Mouse (Mus musculus) heart, embryonic 14.5 days (tissue): ENCODE data around the gene Slc46a3. TPM values are rescaled to one million over a fixed set of nuclear protein-coding genes. Genes with fewer than 3 reads are reported as not detected.

ENCODE experiments used
- ATAC-seq: fragments of 200-750 bp; cut with Nextera tagmentation; 2 replicates; pipeline ENCODE4 v1.8.0; 2017; ENCODE audit warnings: low read depth, moderate TSS enrichment; ENCODE audit not compliant: insufficient number of reproducible peaks, insufficient read depth, low FRiP score
- H3K27ac ChIP-seq, 2 experiments: fragments of 200-500 bp in 1 of 2; fragments of 300-500 bp in 1 of 2; sonication (generic) in 1 of 2; replicated peaks in 1 of 2; 2 replicates each; pipeline ENCODE4 v1.5.1; 2012 to 2014; ENCODE audit warnings: low read depth in 2 of 2, low read length in 2 of 2, control low read depth in 1 of 2, mild to moderate bottlenecking in 1 of 2, mixed read lengths in 1 of 2; ENCODE audit not compliant: control insufficient read depth in 1 of 2, insufficient read depth in 1 of 2
- H3K27me3 ChIP-seq: fragments of 300-500 bp; sonication (generic); 2 replicates; pipeline ENCODE4 v1.6.1; 2014; ENCODE audit warnings: mild to moderate bottlenecking, low read length, control low read depth; ENCODE audit not compliant: control insufficient read depth, insufficient read depth
- H3K36me3 ChIP-seq: fragments of 300-500 bp; sonication (generic); 2 replicates; pipeline ENCODE4 v1.6.1; 2014; ENCODE audit warnings: mild to moderate bottlenecking, control low read depth, low read length, mixed read lengths; ENCODE audit not compliant: control insufficient read depth, insufficient read depth
- H3K4me1 ChIP-seq, 2 experiments: fragments of 200-500 bp in 1 of 2; fragments of 300-500 bp in 1 of 2; sonication (generic) in 1 of 2; 2 replicates each; pipeline ENCODE4 v1.6.1; 2012 to 2014; ENCODE audit warnings: low read length in 2 of 2, control low read depth in 1 of 2, mixed read lengths in 1 of 2; ENCODE audit not compliant: control insufficient read depth in 2 of 2, insufficient read depth in 2 of 2
- H3K4me2 ChIP-seq: fragments of 300-500 bp; sonication (generic); 2 replicates; pipeline ENCODE4 v1.6.1; 2014; ENCODE audit warnings: mild to moderate bottlenecking, low read length
- H3K4me3 ChIP-seq, 2 experiments: fragments of 200-500 bp in 1 of 2; fragments of 300-500 bp in 1 of 2; sonication (generic) in 1 of 2; 2 replicates each; pipeline ENCODE4 v1.5.1; 2012 to 2014; ENCODE audit warnings: low read length in 2 of 2, mild to moderate bottlenecking in 2 of 2, control low read depth in 1 of 2, low read depth in 1 of 2, moderate library complexity in 1 of 2; ENCODE audit not compliant: control insufficient read depth in 1 of 2, insufficient read depth in 1 of 2
- H3K9ac ChIP-seq: fragments of 300-500 bp; sonication (generic); 2 replicates; pipeline ENCODE4 v1.6.1; 2014; ENCODE audit warnings: mild to moderate bottlenecking, low read length
- H3K9me3 ChIP-seq: fragments of 300-500 bp; sonication (generic); 2 replicates; pipeline ENCODE4 v1.6.1; 2016; ENCODE audit warnings: low read length, control low read depth; ENCODE audit not compliant: control insufficient read depth
- WGBS: fragments of 180-500 bp; shearing (Covaris S2); extraction: QIAGEN DNeasy Blood & Tissue Kit; methylation state at CpG from one replicate; pipeline ENCODE4 v1.1.7; 2014; 5-methylcytosine and 5-hydroxymethylcytosine counted together
- polyA plus RNA-seq: library from polyadenylated mRNA; unstranded; fragments of >200 nt; fragmentation: Nextera tagmentation; extraction: Ambion mirVana; gene quantifications from 2 replicates; pipeline ENCODE4 v1.2.1, GENCODE M21; 2014

Slc46a3 gene
- polyA plus RNA-seq, 1 experiment from 2014 or later: 3.5 TPM

- ATAC-seq: no peak
- H3K4me1 ChIP-seq: peaks cover 17 to 22% of the 10 kb centered on the region in 2 experiments
- no peak overlapping the region for H3K27ac ChIP-seq
- peak overlapping the region in 1 of 2 experiments; percentile 64; a peak in 1 of 4 replicates for H3K4me3 ChIP-seq
- 4% methylated on average over 9 of the region's 9 CpGs for WGBS
- H3K9me3 ChIP-seq: no peaks in the 10 kb centered on the region
- no peak overlapping the region for H3K9ac ChIP-seq
- H3K27me3 ChIP-seq: no peaks in the 10 kb centered on the region
- H3K36me3 ChIP-seq: no peaks in the 10 kb centered on the region
- peak overlapping the region; percentile 97 for H3K4me2 ChIP-seq
Observed at GRCm38 (mm10) chr5:147893143-147893542, 1.5 kb downstream of the Slc46a3 start.

GRCm38 (mm10) chr5:147892735-147893134 is 1.9 kb downstream of the Slc46a3 start:
- Histone ChIP-seq H3K27ac (no peak overlapping the region), H3K9me3 (no peaks in the 10 kb centered on the region), H3K4me1 (peaks cover 17 to 22% of the 10 kb centered on the region in 2 experiments), H3K4me2 (peak overlapping the region; percentile 97), H3K9ac (no peak overlapping the region; the same call in 1 of the 2 replicates), H3K27me3 (no peaks in the 10 kb centered on the region), H3K36me3 (no peaks in the 10 kb centered on the region), H3K4me3 (peak overlapping the region in 1 of 2 experiments; percentile 64; a peak in 1 of 4 replicates)
- no peak for ATAC-seq
- 28% methylated on average over 6 of the region's 6 CpGs for WGBS

- no peak for ATAC-seq
Observed at GRCm38 (mm10) chr5:147888313-147889297, 6.0 kb downstream of the Slc46a3 start.

GRCm38 (mm10) chr5:147883581-147883980 is 11.0 kb downstream of the Slc46a3 start:
- no peak for ATAC-seq
- Histone ChIP-seq H3K4me2 (no peak overlapping the region), H3K27me3 (no peaks in the 10 kb centered on the region), H3K4me1 (no peaks in the 10 kb centered on the region), H3K36me3 (peaks cover 29% of the 10 kb centered on the region), H3K27ac (no peak overlapping the region), H3K9ac (no peak overlapping the region), H3K9me3 (no peaks in the 10 kb centered on the region), H3K4me3 (no peak overlapping the region)
- WGBS: 78% methylated on average over 6 of the region's 6 CpGs

More at GRCm38 (mm10) chr5:147888313-147889297, 6.0 kb downstream of the Slc46a3 start:
- Histone ChIP-seq H3K4me2 (no peak overlapping the region), H3K9me3 (no peaks in the 10 kb centered on the region), H3K4me1 (peaks cover 7 to 8% of the 10 kb centered on the region in 2 experiments), H3K4me3 (no peak overlapping the region), H3K27me3 (no peaks in the 10 kb centered on the region), H3K27ac (no peak overlapping the region), H3K36me3 (0 out of 2 replicates have a peak, but pooled peaks cover 5% of the 10 kb centered on the region), H3K9ac (no peak overlapping the region)
- 29% methylated on average over 9 of the region's 12 CpGs for WGBS

- Histone ChIP-seq H3K9ac (no peak overlapping the region), H3K4me2 (no peak overlapping the region), H3K27ac (no peak overlapping the region), H3K9me3 (no peaks in the 10 kb centered on the region), H3K36me3 (peaks cover 63% of the 10 kb centered on the region), H3K27me3 (no peaks in the 10 kb centered on the region), H3K4me3 (no peak overlapping the region), H3K4me1 (no peaks in the 10 kb centered on the region)
- WGBS: 76% methylated on average over 17 of the region's 17 CpGs
- ATAC-seq: no peak
Observed at GRCm38 (mm10) chr5:147879971-147880682, 14.5 kb downstream of the Slc46a3 start.

GRCm38 (mm10) chr5:147877520-147877919 is 17.1 kb downstream of the Slc46a3 start:
- no peak overlapping the region for H3K27ac ChIP-seq
- ATAC-seq: no peak
- H3K36me3 ChIP-seq: peaks cover 83% of the 10 kb centered on the region
- H3K27me3 ChIP-seq: no peaks in the 10 kb centered on the region
- no peaks in the 10 kb centered on the region for H3K9me3 ChIP-seq
- H3K4me1 ChIP-seq: no peaks in the 10 kb centered on the region
- H3K4me2 ChIP-seq: no peak overlapping the region
- 86% methylated on average over 6 of the region's 6 CpGs for WGBS
- H3K9ac ChIP-seq: no peak overlapping the region
- no peak overlapping the region for H3K4me3 ChIP-seq

- no peak for ATAC-seq
- Histone ChIP-seq H3K4me3 (no peak overlapping the region), H3K9me3 (no peaks in the 10 kb centered on the region), H3K36me3 (peaks cover 100% of the 10 kb centered on the region), H3K27ac (no peak overlapping the region), H3K27me3 (no peaks in the 10 kb centered on the region), H3K4me2 (no peak overlapping the region), H3K4me1 (no peaks in the 10 kb centered on the region), H3K9ac (no peak overlapping the region)
- 94% methylated on average over 8 of the region's 8 CpGs for WGBS
Observed at GRCm38 (mm10) chr5:147875210-147875609, 19.4 kb downstream of the Slc46a3 start.
